Mouse (Mus musculus): ENCODE results near the gene S100b. TPM values are rescaled to one million over a fixed set of nuclear protein-coding genes. Genes with fewer than 3 reads are reported as not detected.

The S100b gene
- polyA plus RNA-seq (2014; fragmentation: Illumina TruSeq; extraction: RNeasy Lipid Tissue Mini Kit (QIAGEN cat#74804); ENCODE audit: low read depth, low replicate concordance) = 5.2 TPM

DNA sequence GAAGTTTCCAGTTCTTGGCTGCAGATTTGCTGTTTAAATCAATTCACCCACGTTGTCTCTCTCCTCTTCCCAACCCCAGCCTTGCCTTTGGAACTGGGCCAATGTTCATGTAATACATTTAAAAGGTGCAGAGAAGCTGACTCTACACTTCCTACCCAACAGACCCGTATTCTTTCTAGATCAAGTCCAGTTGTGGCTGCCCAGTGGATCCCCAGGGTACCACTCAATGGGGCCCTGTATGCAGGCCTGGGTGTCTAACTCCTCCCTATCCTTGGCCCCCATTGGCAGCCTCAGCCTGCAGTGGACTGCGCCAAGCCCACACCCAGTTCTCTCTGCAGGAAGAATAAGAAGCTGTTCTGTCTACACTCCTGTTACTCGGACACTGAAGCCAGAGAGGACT lies at the start of gene S100b:
Gene S100b (plus strand): TSS at position 318 of the 400 bp plus-strand sequence.

GRCm38 (mm10) chr10:76237341-76238225 lies 16.1 kb upstream of the S100b start, which contains the start of gene Prmt2:
Gene Prmt2, minus strand, starts transcription at chr10:76237865.

Other genes with a start within 250 kb of the S100b start
- 5.1 TPM for gene Zfp280b, start 221.2 kb upstream of the S100b start, polyA plus RNA-seq (2014; fragmentation: Illumina TruSeq; extraction: RNeasy Lipid Tissue Mini Kit (QIAGEN cat#74804); ENCODE audit: low read depth, low replicate concordance)
- gene Slc5a4b, start 142.9 kb upstream of the S100b start, polyA plus RNA-seq (2014; fragmentation: Illumina TruSeq; extraction: RNeasy Lipid Tissue Mini Kit (QIAGEN cat#74804); ENCODE audit: low read depth, low replicate concordance) = not detected
- not detected for gene Slc5a4a, start 106.4 kb upstream of the S100b start, polyA plus RNA-seq (2014; fragmentation: Illumina TruSeq; extraction: RNeasy Lipid Tissue Mini Kit (QIAGEN cat#74804); ENCODE audit: low read depth, low replicate concordance)
- gene Prmt2, start 16.0 kb upstream of the S100b start, polyA plus RNA-seq (2014; fragmentation: Illumina TruSeq; extraction: RNeasy Lipid Tissue Mini Kit (QIAGEN cat#74804); ENCODE audit: low read depth, low replicate concordance) = 29.1 TPM
- gene Dip2a, start 91.4 kb downstream of the S100b start, polyA plus RNA-seq (2014; fragmentation: Illumina TruSeq; extraction: RNeasy Lipid Tissue Mini Kit (QIAGEN cat#74804); ENCODE audit: low read depth, low replicate concordance) = 13.6 TPM
- gene AC141477.1, start 186.6 kb downstream of the S100b start, polyA plus RNA-seq (2014; fragmentation: Illumina TruSeq; extraction: RNeasy Lipid Tissue Mini Kit (QIAGEN cat#74804); ENCODE audit: low read depth, low replicate concordance) = not detected
- 14.6 TPM for gene Pcnt, start 188.9 kb downstream of the S100b start, polyA plus RNA-seq (2014; fragmentation: Illumina TruSeq; extraction: RNeasy Lipid Tissue Mini Kit (QIAGEN cat#74804); ENCODE audit: low read depth, low replicate concordance)
- gene 2610028H24Rik, start 195.2 kb downstream of the S100b start, polyA plus RNA-seq (2014; fragmentation: Illumina TruSeq; extraction: RNeasy Lipid Tissue Mini Kit (QIAGEN cat#74804); ENCODE audit: low read depth, low replicate concordance) = 2.1 TPM
- 26.8 TPM for gene Mcm3ap, start 215.1 kb downstream of the S100b start, polyA plus RNA-seq (2014; fragmentation: Illumina TruSeq; extraction: RNeasy Lipid Tissue Mini Kit (QIAGEN cat#74804); ENCODE audit: low read depth, low replicate concordance)
- gene Ybey, start 215.3 kb downstream of the S100b start, polyA plus RNA-seq (2014; fragmentation: Illumina TruSeq; extraction: RNeasy Lipid Tissue Mini Kit (QIAGEN cat#74804); ENCODE audit: low read depth, low replicate concordance) = 3.0 TPM

Measured in adipose tissue, adult 10 weeks (tissue).